Mouse (Mus musculus) erythroblast, embryonic 14.5 days (primary cell): ENCODE data around the gene H2al2b.
"Not testable (repeated sequence)": the region's sequence is repeated elsewhere in the genome, so short reads cannot be mapped to it uniquely, and the experiment has no call there.

Experiments used
- GATA1 ChIP-seq: IDR thresholded peaks from 2 replicates; pipeline ENCODE4 v1.6.1; 2012; ENCODE audit warnings: low read length, inconsistent platforms, mixed read lengths
- TAL1 ChIP-seq: IDR thresholded peaks from 3 replicates; pipeline ENCODE4 v1.6.1; 2012; ENCODE audit warnings: low read length, inconsistent platforms, mixed read lengths

DNA sequence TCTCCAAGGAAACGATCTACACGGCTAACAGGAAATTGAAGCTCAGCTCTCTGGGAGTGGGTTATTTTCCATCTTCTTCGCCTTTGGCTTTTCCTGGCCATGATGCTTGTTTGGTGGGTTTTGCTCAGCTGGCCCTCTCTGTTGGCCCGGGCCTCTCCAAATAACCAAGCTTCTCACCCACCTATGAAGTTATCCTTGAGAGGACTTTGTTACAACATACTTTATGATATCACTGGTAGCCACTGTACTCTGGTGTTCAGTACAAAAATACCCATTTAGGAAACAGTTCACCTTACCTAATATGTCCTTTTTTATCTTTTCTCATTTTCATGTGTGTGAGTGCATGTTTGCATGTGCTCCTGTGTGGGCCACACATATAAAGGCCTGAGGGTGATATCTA lies at the start of gene H2al2b:
- TF ChIP-seq TAL1, GATA1: not testable (repeated sequence)
